Mouse (Mus musculus): ENCODE measurements around the gene Hist2h3c2.
A peak's percentile ranks its signal among the peaks of the same experiment; 100 is the strongest.
"Not testable (repeated sequence)": the region's sequence is repeated elsewhere in the genome, so short reads cannot be mapped to it uniquely, and the experiment has no call there.

The Hist2h3c2 gene

DNA sequence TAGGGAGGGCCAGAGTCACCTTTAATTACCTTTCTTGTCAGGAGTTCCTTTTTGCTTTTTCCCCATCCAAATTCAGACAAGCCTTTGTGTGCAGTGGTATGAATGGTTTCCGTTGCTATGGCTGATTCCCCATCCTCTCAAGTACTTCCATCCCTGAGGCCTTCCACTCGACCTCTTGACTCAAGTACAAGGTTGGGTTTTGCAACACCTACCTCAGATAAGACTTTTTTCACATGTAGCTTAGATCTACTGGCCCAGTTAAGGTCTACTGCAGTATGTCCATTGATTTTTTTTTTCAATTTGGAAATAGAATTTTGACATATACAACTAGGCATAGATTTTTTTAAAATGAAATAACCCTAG is 7.2 kb downstream of the Hist2h3c2 start:
- no peak for DNase-seq

GRCm38 (mm10) chr3:96230910-96231757 is 7.8 kb downstream of the Hist2h3c2 start:
- no peak for DNase-seq

- DNase-seq: no peak
Observed at GRCm38 (mm10) chr3:96230404-96230803, 8.5 kb downstream of the Hist2h3c2 start.

DNA sequence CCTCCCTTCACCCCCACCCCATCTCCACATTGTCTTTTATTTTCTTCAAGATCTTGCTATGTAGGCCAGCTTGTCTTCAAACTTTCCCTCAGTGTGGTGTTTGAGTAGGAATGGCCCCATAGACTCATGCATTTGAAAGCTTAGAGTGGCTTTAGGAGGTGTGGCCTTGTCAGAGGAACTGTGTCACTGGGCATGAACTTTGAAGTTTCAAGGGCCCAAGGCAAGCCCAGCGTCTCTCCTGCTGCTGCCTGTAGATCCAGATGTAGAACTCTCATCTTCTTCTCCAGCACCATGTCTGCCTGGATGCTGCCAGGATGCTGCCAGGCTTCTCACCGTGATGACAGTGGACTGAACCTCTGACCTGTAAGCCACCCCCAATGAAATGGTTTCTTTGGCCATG is 10.1 kb downstream of the Hist2h3c2 start:
- no peak for DNase-seq

GRCm38 (mm10) chr3:96226695-96227648 is 12.0 kb downstream of the Hist2h3c2 start:
- DNase-seq: no peak

GRCm38 (mm10) chr3:96225421-96225820 is 13.5 kb downstream of the Hist2h3c2 start:
- DNase-seq: no peak

- peak; percentile 52 for DNase-seq
Observed at GRCm38 (mm10) chr3:96222774-96223173, 16.2 kb downstream of the Hist2h3c2 start.

DNA sequence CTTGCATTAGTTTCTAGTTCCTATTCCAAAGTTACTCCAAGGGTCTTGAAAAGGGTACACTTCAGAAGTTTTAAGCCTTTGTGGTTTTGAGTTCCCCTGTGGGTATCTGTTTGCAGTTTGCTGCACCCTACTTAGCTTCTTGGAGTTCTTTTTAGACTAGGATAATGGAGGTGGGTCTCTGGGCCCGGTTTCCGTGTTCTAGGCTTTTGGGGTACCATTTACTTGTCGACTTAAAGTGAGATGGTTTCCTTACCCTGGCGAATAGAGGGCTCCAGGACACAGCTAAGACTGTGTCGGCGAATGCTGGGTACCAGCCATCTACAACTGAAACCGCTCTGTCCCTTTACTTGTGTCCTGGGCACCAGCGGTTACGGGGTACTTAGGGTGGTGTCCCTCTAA is 17.3 kb downstream of the Hist2h3c2 start:
- DNase-seq: peak; percentile 43

GRCm38 (mm10) chr3:96220765-96221639 is 17.9 kb downstream of the Hist2h3c2 start, which contains the start of the genes Hist2h2ac and Hist2h2be:
Gene Hist2h2ac (minus strand): TSS chr3:96220880.
Gene Hist2h2be (plus strand): TSS chr3:96221119.
- peak; percentile 92 for DNase-seq

DNA sequence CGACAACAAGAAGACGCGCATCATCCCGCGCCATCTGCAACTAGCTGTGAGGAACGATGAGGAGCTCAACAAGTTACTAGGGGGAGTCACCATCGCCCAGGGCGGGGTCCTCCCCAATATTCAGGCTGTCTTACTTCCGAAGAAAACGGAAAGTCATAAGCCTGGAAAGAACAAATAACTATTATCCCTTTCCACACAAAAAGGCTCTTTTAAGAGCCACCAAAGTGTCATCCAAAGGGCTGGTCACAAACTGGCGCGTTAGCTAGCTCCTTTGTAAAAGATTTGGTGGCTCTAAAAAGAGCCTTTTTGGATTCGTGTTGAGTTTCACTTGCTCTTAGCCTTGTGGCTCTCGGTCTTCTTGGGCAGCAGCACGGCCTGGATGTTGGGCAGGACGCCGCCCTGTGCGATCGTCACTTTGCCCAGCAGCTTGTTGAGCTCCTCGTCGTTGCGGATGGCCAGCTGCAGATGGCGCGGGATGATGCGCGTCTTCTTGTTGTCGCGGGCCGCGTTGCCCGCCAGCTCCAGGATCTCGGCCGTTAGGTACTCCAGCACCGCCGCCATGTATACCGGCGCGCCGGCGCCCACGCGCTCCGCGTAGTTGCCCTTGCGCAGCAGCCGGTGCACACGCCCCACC is 18.7 kb downstream of the Hist2h3c2 start:
- DNase-seq: not testable (repeated sequence)

- peak; percentile 87 for DNase-seq
Observed at GRCm38 (mm10) chr3:96219661-96220130, 19.2 kb downstream of the Hist2h3c2 start, which contains the start of the genes Bola1 and Hist2h2ab. Gene Bola1 (minus strand): TSS chr3:96219709. Gene Hist2h2ab (plus strand): TSS chr3:96219865.

GRCm38 (mm10) chr3:96219191-96219641 is 19.7 kb downstream of the Hist2h3c2 start:
- peak; percentile 62 for DNase-seq

- no peak for DNase-seq
Observed at GRCm38 (mm10) chr3:96209242-96209641, 29.7 kb downstream of the Hist2h3c2 start.

- DNase-seq: no peak
Observed at GRCm38 (mm10) chr3:96207819-96208218, 31.1 kb downstream of the Hist2h3c2 start.

GRCm38 (mm10) chr3:96199731-96200130 is 39.2 kb downstream of the Hist2h3c2 start:
- no peak for DNase-seq

DNA sequence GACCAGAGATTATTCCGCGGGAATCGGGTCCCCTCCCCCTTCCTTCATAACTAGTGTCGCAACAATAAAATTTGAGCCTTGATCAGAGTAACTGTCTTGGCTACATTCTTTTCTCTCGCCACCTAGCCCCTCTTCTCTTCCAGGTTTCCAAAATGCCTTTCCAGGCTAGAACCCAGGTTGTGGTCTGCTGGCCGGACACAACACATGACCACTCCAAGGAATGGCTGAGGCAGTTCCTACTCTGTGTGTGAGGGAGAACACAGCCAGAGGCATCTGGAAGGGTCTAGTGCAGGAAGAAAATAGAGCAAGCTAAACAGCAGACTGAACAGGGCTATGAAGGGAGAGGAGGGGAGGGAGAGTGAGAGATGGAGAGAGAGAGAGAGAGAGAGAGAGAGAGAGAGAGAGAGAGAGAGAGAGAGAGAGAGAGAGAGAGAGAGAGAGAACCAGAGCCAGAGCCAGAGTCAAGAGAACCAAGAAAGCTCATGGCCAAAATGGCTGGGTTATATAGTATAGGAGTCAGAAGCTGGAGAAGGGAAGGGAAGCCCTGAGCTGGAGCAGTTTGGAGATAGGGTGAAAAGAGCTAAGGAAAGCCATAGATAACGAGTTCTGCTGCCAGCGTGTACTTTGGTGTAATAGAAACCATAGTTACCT is 40.2 kb downstream of the Hist2h3c2 start:
- not testable (repeated sequence) for DNase-seq

GRCm38 (mm10) chr3:96198181-96198580 is 40.7 kb downstream of the Hist2h3c2 start:
- DNase-seq: no peak

DNA sequence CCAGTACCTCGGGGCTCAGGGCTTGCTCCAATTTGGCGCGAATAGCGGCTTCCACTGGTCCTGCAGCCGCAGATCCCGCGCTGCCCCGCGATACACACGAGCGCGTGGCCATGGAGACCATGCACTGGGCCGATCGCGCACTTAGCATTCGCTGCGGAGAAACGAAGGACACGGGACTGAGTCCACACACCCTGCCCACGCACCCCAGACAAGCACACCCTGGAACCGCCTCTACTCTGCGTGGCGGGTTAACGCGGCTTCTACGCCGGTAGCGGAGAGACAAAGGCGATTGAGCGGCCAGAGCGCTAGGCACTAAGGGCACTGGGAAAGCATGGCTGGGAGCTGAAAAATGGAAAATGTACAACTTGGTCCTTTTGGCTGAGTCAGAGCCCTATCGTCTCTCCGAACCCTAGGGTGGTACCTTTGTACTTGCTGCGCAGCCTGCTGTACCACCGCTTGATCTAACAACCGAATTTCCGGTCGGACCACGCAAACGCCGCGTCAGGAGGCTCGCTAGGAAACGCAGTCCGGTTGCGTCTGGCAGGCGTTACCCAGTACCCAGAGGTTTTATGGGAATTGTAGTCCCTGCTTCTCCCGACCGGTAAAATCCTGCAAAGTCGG is 41.7 kb downstream of the Hist2h3c2 start:
- DNase-seq: peak; percentile 93

- DNase-seq: no peak
Observed at GRCm38 (mm10) chr3:96196437-96197128, 42.3 kb downstream of the Hist2h3c2 start.

Measured in cerebellum, adult 9-11 months (tissue).